Mouse (Mus musculus) hindbrain, postnatal 0 days (tissue): Measurements from ENCODE around the gene Tgif1. TPM values are rescaled to one million over a fixed set of nuclear protein-coding genes. Genes with fewer than 3 reads are reported as not detected.
"Not testable (repeated sequence)": the region's sequence is repeated elsewhere in the genome, so short reads cannot be mapped to it uniquely, and the experiment has no call there.

Experiments
- ATAC-seq: fragments of 200-750 bp; cut with Nextera tagmentation; 2 replicates; pipeline ENCODE4 v1.8.0; 2017; ENCODE audit warnings: mild to moderate bottlenecking, moderate TSS enrichment, moderate library complexity
- DNase-seq: peaks from one replicate; pipeline ENCODE4 v3.0.0-alpha.2; 2015; ENCODE audit warnings: low spot score
- H3K27ac ChIP-seq: fragments of 300-500 bp; sonication (generic); 2 replicates; pipeline ENCODE4 v1.5.1; 2014; ENCODE audit warnings: mild to moderate bottlenecking
- H3K27me3 ChIP-seq: fragments of 300-500 bp; sonication (generic); 2 replicates; pipeline ENCODE4 v1.6.1; 2014; ENCODE audit warnings: low read length, mixed read lengths; ENCODE audit not compliant: insufficient read depth
- H3K36me3 ChIP-seq: fragments of 300-500 bp; sonication (generic); 2 replicates; pipeline ENCODE4 v1.6.1; 2014; ENCODE audit warnings: low read length, mixed read lengths; ENCODE audit not compliant: insufficient read depth
- H3K4me1 ChIP-seq: fragments of 300-500 bp; sonication (generic); 2 replicates; pipeline ENCODE4 v1.6.1; 2014; ENCODE audit warnings: antibody characterized with exemption, low read length, mixed read lengths; ENCODE audit not compliant: insufficient read depth
- H3K4me2 ChIP-seq: fragments of 300-500 bp; sonication (generic); 2 replicates; pipeline ENCODE4 v1.6.1; 2014; ENCODE audit warnings: low read depth, mild to moderate bottlenecking, low read length, moderate library complexity, mixed read lengths
- H3K4me3 ChIP-seq: fragments of 300-500 bp; sonication (generic); 2 replicates; pipeline ENCODE4 v1.5.1; 2014; ENCODE audit warnings: low read length
- H3K9ac ChIP-seq: fragments of 300-500 bp; sonication (generic); replicated peaks from 2 replicates; pipeline ENCODE4 v1.6.1; 2014; ENCODE audit warnings: mild to moderate bottlenecking, low read length, moderate library complexity, mixed read lengths
- H3K9me3 ChIP-seq: fragments of 300-500 bp; sonication (generic); 2 replicates; pipeline ENCODE4 v1.6.1; 2016; ENCODE audit warnings: low read length, mixed read lengths
- CTCF ChIP-seq: IDR thresholded peaks from 2 replicates; pipeline ENCODE4 v1.5.1; 2016; ENCODE audit warnings: antibody characterized with exemption, control low read depth, low read depth
- WGBS: fragments of 180-500 bp; shearing (Covaris S2); extraction: QIAGEN DNeasy Blood & Tissue Kit; methylation state at CpG from one replicate; pipeline ENCODE4 v1.1.7; 2014; 5-methylcytosine and 5-hydroxymethylcytosine counted together
- polyA plus RNA-seq: library from polyadenylated mRNA; unstranded; fragments of >200 nt; fragmentation: Nextera tagmentation; extraction: Ambion mirVana; gene quantifications from 2 replicates; pipeline ENCODE4 v1.2.1, GENCODE M21; 2015
- total RNA-seq: library from RNA; depleted of rRNA; stranded (reverse); fragments of >200 nt; gene quantifications from 2 replicates; pipeline ENCODE4 v1.2.3, GENCODE M21; 2014

Tgif1 gene
- total and polyA plus RNA-seq, 2 experiments from 2014 or later, result 8.4 to 12.6 TPM

GRCm38 (mm10) chr17:70845543-70845942 lies 7.8 kb downstream of the Tgif1 start:
- H3K36me3 ChIP-seq, result no peaks in the 10 kb centered on the region
- H3K9ac ChIP-seq, result no peak overlapping the region
- 90% methylated on average over 2 of the region's 2 CpGs for WGBS
- H3K4me2 ChIP-seq, result no peak overlapping the region
- DNase-seq, result no peak
- no peak overlapping the region for H3K4me3 ChIP-seq
- H3K9me3 ChIP-seq, result no peaks in the 10 kb centered on the region
- peaks cover 6% of the 10 kb centered on the region; the same call in 1 of the 2 replicates for H3K4me1 ChIP-seq
- no peaks in the 10 kb centered on the region; the same call in 1 of the 2 replicates for H3K27me3 ChIP-seq
- no peak for TF ChIP-seq CTCF
- H3K27ac ChIP-seq, result no peak overlapping the region
- no peak for ATAC-seq

- Histone ChIP-seq H3K4me2 (0 out of 2 replicates have a peak overlapping the region, but pooled peaks have one; percentile 11), H3K4me3 (no peak overlapping the region), H3K9me3 (no peaks in the 10 kb centered on the region), H3K27ac (peak overlapping the region; percentile 22; the same call in 1 of the 2 replicates), H3K36me3 (no peaks in the 10 kb centered on the region), H3K4me1 (peaks cover 4% of the 10 kb centered on the region; the same call in 1 of the 2 replicates), H3K27me3 (no peaks in the 10 kb centered on the region; the same call in 1 of the 2 replicates), H3K9ac (no peak overlapping the region)
- peak; percentile 51; the same call in 1 of the 2 replicates for ATAC-seq
- DNase-seq, result peak; percentile 76
- TF ChIP-seq CTCF, result no peak
- WGBS, result 34% methylated on average over 10 of the region's 10 CpGs
Observed at GRCm38 (mm10) chr17:70844971-70845370, 8.4 kb downstream of the Tgif1 start.

- no peaks in the 10 kb centered on the region for H3K9me3 ChIP-seq
- H3K4me2 ChIP-seq, result no peak overlapping the region
- no peak for TF ChIP-seq CTCF
- no peak overlapping the region for H3K9ac ChIP-seq
- no peaks in the 10 kb centered on the region for H3K27me3 ChIP-seq
- no peak overlapping the region for H3K4me3 ChIP-seq
- DNase-seq (no peak), ATAC-seq (no peak)
- H3K4me1 ChIP-seq, result peaks cover 4% of the 10 kb centered on the region; the same call in 1 of the 2 replicates
- no peaks in the 10 kb centered on the region for H3K36me3 ChIP-seq
- whole genome bisulfite sequencing, result 78% methylated on average over 4 of the region's 4 CpGs
- no peak overlapping the region for H3K27ac ChIP-seq
Observed at GRCm38 (mm10) chr17:70843252-70843651, 10.1 kb downstream of the Tgif1 start.

GRCm38 (mm10) chr17:70838533-70838932 lies 14.8 kb downstream of the Tgif1 start:
- no peak for ATAC-seq
- H3K4me3 ChIP-seq, result no peak overlapping the region
- no peak for TF ChIP-seq CTCF
- H3K9me3 ChIP-seq, result no peaks in the 10 kb centered on the region
- no peak overlapping the region for H3K27ac ChIP-seq
- DNase-seq, result no peak
- H3K4me2 ChIP-seq, result no peak overlapping the region
- H3K9ac ChIP-seq, result no peak overlapping the region
- no peaks in the 10 kb centered on the region for H3K27me3 ChIP-seq
- H3K4me1 ChIP-seq, result no peaks in the 10 kb centered on the region
- H3K36me3 ChIP-seq, result no peaks in the 10 kb centered on the region
- 74% methylated on average over 5 of the region's 5 CpGs for WGBS

- 90% methylated on average over 7 of the region's 7 CpGs for WGBS
- no peaks in the 10 kb centered on the region for H3K9me3 ChIP-seq
Observed at GRCm38 (mm10) chr17:70838031-70838430, 15.3 kb downstream of the Tgif1 start.

DNA sequence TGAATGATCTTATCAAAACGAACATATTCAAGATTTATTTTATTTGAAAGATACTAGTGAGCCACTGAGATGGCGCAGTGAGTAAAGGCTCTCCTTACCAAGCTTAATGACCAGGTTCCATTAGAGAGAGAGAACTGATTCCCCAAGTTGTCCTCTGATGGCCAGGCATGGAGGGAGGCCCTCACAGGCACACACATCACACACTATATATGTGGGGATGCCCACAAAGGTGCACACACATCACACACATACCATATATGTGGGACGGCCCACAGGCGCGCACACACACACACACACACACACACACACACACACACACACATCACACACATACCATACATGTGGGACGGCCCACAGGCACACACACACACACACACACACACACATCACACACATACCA lies 15.9 kb downstream of the Tgif1 start:
- not testable (repeated sequence) for H3K36me3 ChIP-seq, H3K4me1 ChIP-seq, H3K27ac ChIP-seq, H3K9ac ChIP-seq, H3K4me2 ChIP-seq, DNase-seq, H3K9me3 ChIP-seq, H3K4me3 ChIP-seq, ATAC-seq, H3K27me3 ChIP-seq
- 96% methylated on average over 5 of the region's 6 CpGs for WGBS

More at GRCm38 (mm10) chr17:70838031-70838430, 15.3 kb downstream of the Tgif1 start:
- no peak for TF ChIP-seq CTCF
- Histone ChIP-seq H3K27ac (no peak overlapping the region), H3K4me2 (no peak overlapping the region), H3K9ac (no peak overlapping the region), H3K36me3 (no peaks in the 10 kb centered on the region), H3K27me3 (no peaks in the 10 kb centered on the region), H3K4me3 (no peak overlapping the region), H3K4me1 (no peaks in the 10 kb centered on the region)
- DNase-seq, result no peak
- ATAC-seq, result no peak

- no peak for TF ChIP-seq CTCF
- no peak overlapping the region for H3K4me2 ChIP-seq
- no peaks in the 10 kb centered on the region for H3K9me3 ChIP-seq
- H3K27me3 ChIP-seq, result no peaks in the 10 kb centered on the region
- ATAC-seq, result no peak
- no peaks in the 10 kb centered on the region for H3K36me3 ChIP-seq
- WGBS, result 48% methylated on average over 7 of the region's 7 CpGs
- H3K4me1 ChIP-seq, result no peaks in the 10 kb centered on the region
- no peak overlapping the region for H3K27ac ChIP-seq
- H3K4me3 ChIP-seq, result no peak overlapping the region
- no peak for DNase-seq
- no peak overlapping the region for H3K9ac ChIP-seq
Observed at GRCm38 (mm10) chr17:70836820-70837219, 16.5 kb downstream of the Tgif1 start.
